Mouse (Mus musculus) liver, embryonic 14.5 days (tissue): ENCODE results near the gene A630010A05Rik. TPM values are rescaled to one million over a fixed set of nuclear protein-coding genes. Genes with fewer than 3 reads are reported as not detected.
"Not testable (repeated sequence)": the region's sequence is repeated elsewhere in the genome, so short reads cannot be mapped to it uniquely, and the experiment has no call there.

Experiments
- ATAC-seq: fragments of 200-750 bp; cut with Nextera tagmentation; 2 replicates; pipeline ENCODE4 v1.8.0; 2017; ENCODE audit warnings: moderate number of reproducible peaks, mild to moderate bottlenecking, moderate library complexity; ENCODE audit not compliant: insufficient read depth
- DNase-seq, 3 experiments: peaks; one replicate each; pipeline ENCODE4 v3.0.0-alpha.2; 2012 to 2013; ENCODE audit warnings: low read depth in 3 of 3, low spot score in 3 of 3
- H3K27ac ChIP-seq: fragments of 300-500 bp; sonication (generic); 2 replicates; pipeline ENCODE4 v1.5.1; 2014; ENCODE audit warnings: moderate library complexity, mild to moderate bottlenecking, control low read depth, inconsistent platforms
- H3K27me3 ChIP-seq: fragments of 300-500 bp; sonication (generic); 2 replicates; pipeline ENCODE4 v1.6.1; 2014; ENCODE audit warnings: mild to moderate bottlenecking, low read length, moderate library complexity; ENCODE audit not compliant: control insufficient read depth, insufficient read depth
- H3K36me3 ChIP-seq: fragments of 300-500 bp; sonication (generic); replicated peaks from 2 replicates; pipeline ENCODE4 v1.6.1; 2014; ENCODE audit warnings: low read depth; ENCODE audit not compliant: control insufficient read depth, insufficient read depth
- H3K4me1 ChIP-seq, 2 experiments: fragments of 200-500 bp in 1 of 2; fragments of 300-500 bp in 1 of 2; sonication (generic) in 1 of 2; replicated peaks; 2 replicates each; pipeline ENCODE4 v1.6.1; 2012 to 2014; ENCODE audit warnings: antibody characterized with exemption in 1 of 2, inconsistent platforms in 1 of 2, low read length in 1 of 2; ENCODE audit not compliant: control insufficient read depth in 2 of 2, insufficient read depth in 2 of 2
- H3K4me2 ChIP-seq: fragments of 300-500 bp; sonication (generic); 2 replicates; pipeline ENCODE4 v1.6.1; 2014; ENCODE audit warnings: low read depth, mild to moderate bottlenecking, control low read depth, moderate library complexity
- H3K4me3 ChIP-seq, 2 experiments: fragments of 200-500 bp in 1 of 2; fragments of 300-500 bp in 1 of 2; sonication (generic) in 1 of 2; 2 replicates each; pipeline ENCODE4 v1.5.1; 2012 to 2014; ENCODE audit warnings: low read depth in 2 of 2, low read length in 2 of 2, mild to moderate bottlenecking in 2 of 2, control low read depth in 1 of 2, inconsistent platforms in 1 of 2, moderate library complexity in 1 of 2; ENCODE audit not compliant: insufficient read depth in 1 of 2
- H3K9ac ChIP-seq: fragments of 300-500 bp; sonication (generic); replicated peaks from 2 replicates; pipeline ENCODE4 v1.6.1; 2014; ENCODE audit warnings: mild to moderate bottlenecking, control low read depth, moderate library complexity
- H3K9me3 ChIP-seq: fragments of 300-500 bp; sonication (generic); 2 replicates; pipeline ENCODE4 v1.6.1; 2016; ENCODE audit warnings: low read length, mixed read lengths; ENCODE audit not compliant: control insufficient read depth
- CTCF ChIP-seq: IDR thresholded peaks from 2 replicates; pipeline ENCODE4 v1.5.1; 2016; ENCODE audit warnings: antibody characterized with exemption, low read depth, control low read depth
- EP300 ChIP-seq: IDR thresholded peaks from 2 replicates; pipeline ENCODE4 v1.6.1; 2016; ENCODE audit warnings: antibody characterized with exemption, low read depth
- WGBS: fragments of 180-500 bp; shearing (Covaris S2); extraction: QIAGEN DNeasy Blood & Tissue Kit; methylation state at CpG from one replicate; pipeline ENCODE4 v1.1.7; 2014; ENCODE audit not compliant: insufficient replicate concordance; 5-methylcytosine and 5-hydroxymethylcytosine counted together
- polyA plus RNA-seq, 2 experiments: library from polyadenylated mRNA; depleted of rRNA in 1 of 2; stranded (reverse) in 1 of 2; unstranded in 1 of 2; fragments of >200 nt; fragmentation: Nextera tagmentation in 1 of 2; extraction: Ambion mirVana in 1 of 2; gene quantifications; 2 replicates each; pipeline versions ENCODE4 v1.2.1 to v1.2.3; 2012 to 2014

Gene A630010A05Rik
- polyA plus RNA-seq (2012; rRNA removed), result not detected in 2 replicates
- polyA plus RNA-seq (2014; fragmentation: Nextera tagmentation; extraction: Ambion mirVana), result not detected in 2 replicates

DNA sequence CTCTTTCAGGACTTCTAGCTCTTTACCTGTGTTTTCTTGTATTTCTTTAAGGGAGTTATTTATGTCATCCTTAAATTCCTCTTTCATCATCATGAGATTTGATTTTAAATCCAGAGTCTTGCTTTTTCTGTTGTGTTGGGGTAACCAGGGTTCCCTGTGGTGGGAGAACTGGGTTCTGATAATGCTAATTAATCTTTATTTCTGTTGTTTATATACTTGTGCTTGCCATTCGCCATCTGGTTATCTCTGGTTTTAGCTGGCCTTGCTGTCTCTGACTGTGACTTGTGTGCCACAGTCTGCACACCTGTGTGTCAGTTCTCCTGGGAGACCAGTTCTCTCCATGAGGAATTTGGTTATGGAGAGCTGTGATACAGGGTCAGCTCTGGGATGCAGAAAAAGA, at the start of gene A630010A05Rik:
Gene A630010A05Rik (plus strand): TSS at position 301 of the 400 bp plus-strand sequence.
- ATAC-seq (no peak), DNase-seq (no peak)
- H3K27me3 ChIP-seq, result no peaks in the 10 kb centered on the region
- H3K27ac ChIP-seq, result no peak within 1 kb of the TSS
- no peak within 1 kb of the TSS for H3K4me2 ChIP-seq
- no peak within 1 kb of the TSS for H3K9ac ChIP-seq
- no peaks in the 10 kb centered on the region for H3K36me3 ChIP-seq
- WGBS, result 56% methylated on average over 1 of the region's 1 CpGs
- no peaks in the 10 kb centered on the region for H3K4me1 ChIP-seq
- no peak within 1 kb of the TSS for H3K4me3 ChIP-seq
- TF ChIP-seq CTCF, result no peak
- no peak for TF ChIP-seq EP300
- no peaks in the 10 kb centered on the region for H3K9me3 ChIP-seq

DNA sequence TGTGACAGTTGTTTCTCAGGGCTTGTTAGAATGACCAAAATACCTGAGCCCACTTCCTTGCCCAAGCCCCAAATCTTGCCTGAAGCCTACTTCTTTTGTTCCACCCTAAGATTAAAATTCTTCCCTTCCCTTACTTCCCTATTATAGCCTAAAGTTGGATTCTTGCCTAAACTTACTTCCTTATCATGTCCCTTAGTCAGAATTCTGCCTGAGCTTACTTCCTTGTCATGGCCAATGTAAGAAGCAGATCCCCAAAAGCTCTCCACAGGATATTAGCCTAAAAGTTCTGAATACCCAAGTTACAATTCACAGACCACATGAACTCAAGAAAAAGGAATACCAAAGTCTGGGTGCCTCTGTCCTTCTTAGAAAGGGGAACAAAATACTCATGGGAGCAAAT, 26.4 kb upstream of the A630010A05Rik start:
- DNase-seq (no peak), ATAC-seq (no peak)
- H3K9ac ChIP-seq, result no peak overlapping the region
- no peak overlapping the region for H3K27ac ChIP-seq
- H3K36me3 ChIP-seq, result no peaks in the 10 kb centered on the region
- TF ChIP-seq CTCF (no peak), EP300 (no peak)
- H3K9me3 ChIP-seq, result no peaks in the 10 kb centered on the region
- no peaks in the 10 kb centered on the region for H3K4me1 ChIP-seq
- no peak overlapping the region for H3K4me2 ChIP-seq
- H3K4me3 ChIP-seq, result no peak overlapping the region
- H3K27me3 ChIP-seq, result no peaks in the 10 kb centered on the region

DNA sequence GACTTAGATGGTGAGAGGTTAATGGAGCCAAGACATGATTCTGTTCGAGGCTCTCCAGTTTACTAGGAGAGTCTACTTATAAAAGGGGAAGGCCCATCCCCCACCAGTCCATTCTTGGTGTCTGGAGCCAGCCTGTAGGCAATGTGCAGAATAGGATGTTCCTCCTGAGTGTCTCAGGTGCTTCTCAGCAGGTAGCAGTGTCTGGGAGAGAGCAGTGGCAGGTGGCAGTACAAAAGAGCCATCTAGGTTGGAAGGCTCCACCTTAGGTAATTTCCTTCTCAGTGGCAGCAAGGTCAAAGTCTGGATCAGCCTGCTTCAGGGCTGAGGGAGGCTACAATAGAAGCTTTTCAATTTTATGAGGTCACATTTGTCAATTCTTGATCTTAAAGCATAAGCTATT, 4.9 kb upstream of the A630010A05Rik start:
- H3K36me3 ChIP-seq, H3K27me3 ChIP-seq, H3K9me3 ChIP-seq, H3K4me1 ChIP-seq, H3K27ac ChIP-seq, DNase-seq, H3K4me3 ChIP-seq, H3K4me2 ChIP-seq, ATAC-seq, H3K9ac ChIP-seq: not testable (repeated sequence)
- WGBS, result 40% methylated on average over 1 of the region's 1 CpGs

Other genes starting within 250 kb of the A630010A05Rik start
- 18.5 and 23.7 TPM in 2 replicates for gene Fopnl, start 244.9 kb upstream of the A630010A05Rik start, polyA plus RNA-seq (2012; rRNA removed)
- gene Fopnl, start 244.9 kb upstream of the A630010A05Rik start, polyA plus RNA-seq (2014; fragmentation: Nextera tagmentation; extraction: Ambion mirVana), result 66.6 and 72.4 TPM in 2 replicates
- 1.9 and 2.4 TPM in 2 replicates for gene Abcc1, start 200.8 kb upstream of the A630010A05Rik start, polyA plus RNA-seq (2012; rRNA removed)
- 1.9 and 3.0 TPM in 2 replicates for gene Abcc1, start 200.8 kb upstream of the A630010A05Rik start, polyA plus RNA-seq (2014; fragmentation: Nextera tagmentation; extraction: Ambion mirVana)